Mouse (Mus musculus) thymus, postnatal 10 days (tissue): Measurements from ENCODE around the gene Rhbg.
"Not testable (repeated sequence)": the region's sequence is repeated elsewhere in the genome, so short reads cannot be mapped to it uniquely, and the experiment has no call there.

Experiments
- DNase-seq, 2 experiments: peaks; one replicate each; pipeline ENCODE4 v3.0.0; 2021; ENCODE audit warnings: low spot score in 2 of 2

Gene Rhbg

GRCm38 (mm10) chr3:88254268-88254926 lies at the start of gene Rhbg:
Rhbg (minus strand) TSS chr3:88254709.
- DNase-seq: no peak

- DNase-seq: no peak
Measured at GRCm38 (mm10) chr3:88299172-88299571, 44.7 kb upstream of the Rhbg start.

- no peak for DNase-seq
Measured at GRCm38 (mm10) chr3:88297321-88297851, 42.9 kb upstream of the Rhbg start.

GRCm38 (mm10) chr3:88296561-88297318 lies 42.2 kb upstream of the Rhbg start, which contains the start of the genes Tsacc and Cct3:
Tsacc (minus strand) TSS chr3:88296999.
Cct3 (plus strand) TSS chr3:88297116.
- DNase-seq: peak; percentile 94 to 95

- no peak for DNase-seq
Measured at GRCm38 (mm10) chr3:88296110-88296560, 41.6 kb upstream of the Rhbg start.

- DNase-seq: not testable (repeated sequence)
Measured at GRCm38 (mm10) chr3:88295272-88295671, 40.8 kb upstream of the Rhbg start.

GRCm38 (mm10) chr3:88291970-88292369 lies 37.5 kb upstream of the Rhbg start:
- peak; percentile 8 to 38 for DNase-seq

GRCm38 (mm10) chr3:88288133-88288713 lies 33.7 kb upstream of the Rhbg start:
- DNase-seq: not testable (repeated sequence)

GRCm38 (mm10) chr3:88287110-88287509 lies 32.6 kb upstream of the Rhbg start, which contains the start of gene Gm38392:
Gm38392 (minus strand) TSS chr3:88287210.
- no peak for DNase-seq

GRCm38 (mm10) chr3:88285565-88285895 lies 31.0 kb upstream of the Rhbg start:
- DNase-seq: not testable (repeated sequence)

- DNase-seq: not testable (repeated sequence)
Measured at GRCm38 (mm10) chr3:88284815-88285564, 30.5 kb upstream of the Rhbg start.

- DNase-seq: not testable (repeated sequence)
Measured at GRCm38 (mm10) chr3:88281141-88281916, 26.8 kb upstream of the Rhbg start.

GRCm38 (mm10) chr3:88280035-88280434 lies 25.5 kb upstream of the Rhbg start:
- no peak for DNase-seq

- no peak for DNase-seq
Measured at GRCm38 (mm10) chr3:88276529-88277143, 22.1 kb upstream of the Rhbg start.

GRCm38 (mm10) chr3:88276121-88276520 lies 21.6 kb upstream of the Rhbg start:
- no peak for DNase-seq

- no peak for DNase-seq
Measured at GRCm38 (mm10) chr3:88274002-88274401, 19.5 kb upstream of the Rhbg start.

- DNase-seq: no peak
Measured at GRCm38 (mm10) chr3:88271859-88272258, 17.4 kb upstream of the Rhbg start.

GRCm38 (mm10) chr3:88271298-88271697 lies 16.8 kb upstream of the Rhbg start:
- DNase-seq: not testable (repeated sequence)

- DNase-seq: no peak
Measured at GRCm38 (mm10) chr3:88268991-88269390, 14.5 kb upstream of the Rhbg start.

- not testable (repeated sequence) for DNase-seq
Measured at GRCm38 (mm10) chr3:88268014-88268413, 13.5 kb upstream of the Rhbg start.
